In genomic region chr14:51017256-51017655, GRCm38 (mm10) we compare ENCODE assay signal across 14 mouse cellular contexts. TPM values are rescaled to one million over a fixed set of nuclear protein-coding genes. Genes with fewer than 3 reads are reported as not detected.
A peak's percentile ranks its signal among the peaks of the same experiment; 100 is the strongest.
DNase-seq lines count a peak whose midpoint lies in the region; ATAC-seq and TF ChIP-seq lines count a peak whose summit lies in the region.
"Had no signal": no experiment of that assay in that cellular context is flagged by ENCODE, and none has a peak within 500 bp of the region (broad histone marks: within the 10 kb centered on the region; RNA-seq: fewer than 3 reads in every experiment).

No protein-coding gene starts in this region.

- ATAC-seq in limb, embryonic 14.5 days (ENCODE audit: low FRiP score, low read depth), result no peak
- ATAC-seq in forebrain, postnatal 0 days, result no peak

- WGBS in limb, embryonic 14.5 days, result 64% methylated on average over 3 of the region's 3 CpGs
- 77% methylated on average over 3 of the region's 3 CpGs for WGBS in limb, embryonic 10.5 days
- WGBS in forebrain, postnatal 0 days, result 69% methylated on average over 3 of the region's 3 CpGs

- no peak overlapping the region for H3K4me2 ChIP-seq in limb, embryonic 14.5 days (replicated peaks; ENCODE audit: low read depth, low read length, severe bottlenecking)
- H3K4me2 ChIP-seq in forebrain, postnatal 0 days (ENCODE audit: low read depth), result no peak overlapping the region
- H3K4me2 ChIP-seq: stomach, embryonic 15.5 days had no signal

- no peak overlapping the region for H3K4me3 ChIP-seq in limb, embryonic 14.5 days (replicated peaks; ENCODE audit: low read length)
- H3K4me3 ChIP-seq in limb, embryonic 10.5 days, result no peak overlapping the region
- no peak overlapping the region for H3K4me3 ChIP-seq in forebrain, postnatal 0 days (ENCODE audit: low read depth, low read length)
- H3K4me3 ChIP-seq: hindbrain, embryonic 10.5 days; layer of hippocampus, adult 2 months; stomach, embryonic 15.5 days had no signal

- peak; percentile 31 for DNase-seq in limb, embryonic 14.5 days (ENCODE audit: low spot score)
- no peak for DNase-seq in limb, embryonic 10.5 days (ENCODE audit: low spot score)
- DNase-seq in gastrocnemius, postnatal 10 days, result peak; percentile 22
- peak; percentile 31 to 34 for DNase-seq in heart, postnatal 36 days
- peak; percentile 38 to 56 for DNase-seq in lung, postnatal 4 days
- DNase-seq in forebrain, postnatal 0 days, result no peak
- no peak for DNase-seq in layer of hippocampus, postnatal 10 days (ENCODE audit: low spot score in 2 of 2)
- DNase-seq: cerebellum, adult 11 months; liver had no signal

- no peaks in the 10 kb centered on the region for H3K4me1 ChIP-seq in limb, embryonic 14.5 days (ENCODE audit: control insufficient read depth, insufficient read depth, low read length)
- H3K4me1 ChIP-seq in limb, embryonic 10.5 days, result no peaks in the 10 kb centered on the region
- H3K4me1 ChIP-seq in forebrain, postnatal 0 days (ENCODE audit: insufficient read depth), result no peaks in the 10 kb centered on the region
- H3K4me1 ChIP-seq: hindbrain, embryonic 10.5 days; stomach, embryonic 15.5 days had no signal

- H3K27me3 ChIP-seq in limb, embryonic 14.5 days (ENCODE audit: control insufficient read depth, insufficient read depth, low read length), result no peaks in the 10 kb centered on the region
- no peaks in the 10 kb centered on the region for H3K27me3 ChIP-seq in limb, embryonic 10.5 days (ENCODE audit: low read depth, poor library complexity, severe bottlenecking)
- no peaks in the 10 kb centered on the region for H3K27me3 ChIP-seq in forebrain, postnatal 0 days (ENCODE audit: insufficient read depth, low read length)
- H3K27me3 ChIP-seq: stomach, embryonic 15.5 days had no signal

- H3K36me3 ChIP-seq in limb, embryonic 14.5 days (ENCODE audit: control insufficient read depth, insufficient read depth, low read length), result no peaks in the 10 kb centered on the region
- H3K36me3 ChIP-seq in limb, embryonic 10.5 days, result no peaks in the 10 kb centered on the region
- no peaks in the 10 kb centered on the region for H3K36me3 ChIP-seq in forebrain, postnatal 0 days (ENCODE audit: insufficient read depth)
- H3K36me3 ChIP-seq: hindbrain, embryonic 10.5 days; stomach, embryonic 15.5 days had no signal

- no peaks in the 10 kb centered on the region for H3K9me3 ChIP-seq in limb, embryonic 14.5 days (ENCODE audit: control insufficient read depth, low read length)
- H3K9me3 ChIP-seq in limb, embryonic 10.5 days (replicated peaks), result no peaks in the 10 kb centered on the region
- no peaks in the 10 kb centered on the region for H3K9me3 ChIP-seq in forebrain, postnatal 0 days (ENCODE audit: low read length)
- H3K9me3 ChIP-seq: hindbrain, embryonic 10.5 days; stomach, embryonic 15.5 days had no signal

- no peak for TF ChIP-seq POLR2A in limb, embryonic 14.5 days (IDR thresholded peaks at IDR 0.05; ENCODE audit: borderline replicate concordance, extremely low read depth, insufficient read depth, insufficient read length)

- intact Hi-C loops in heart, postnatal 36 days (cut with DNase I), result loop anchor here (5.0 kb wide), 1 partner anchor 35 kb away; no protein-coding TSS in a partner anchor

- H3K9ac ChIP-seq in limb, embryonic 14.5 days (ENCODE audit: low read depth, low read length, severe bottlenecking), result no peak overlapping the region
- no peak overlapping the region for H3K9ac ChIP-seq in forebrain, postnatal 0 days
- H3K9ac ChIP-seq: stomach, embryonic 15.5 days had no signal

- no peak overlapping the region for H3K27ac ChIP-seq in limb, embryonic 14.5 days (replicated peaks; ENCODE audit: low read depth, low read length)
- no peak overlapping the region for H3K27ac ChIP-seq in limb, embryonic 10.5 days
- no peak overlapping the region for H3K27ac ChIP-seq in forebrain, postnatal 0 days (ENCODE audit: low read depth, low read length)
- H3K27ac ChIP-seq: hindbrain, embryonic 10.5 days; layer of hippocampus, adult 2 months; stomach, embryonic 15.5 days had no signal

- no peak for TF ChIP-seq CTCF in forebrain, postnatal 0 days (IDR thresholded peaks at IDR 0.05; ENCODE audit: low read depth)

RNA-seq across cellular contexts. Expression of gene Rnase10, which starts 9.7 kb away (rescaled TPM):
- polyA plus RNA-seq in limb, embryonic 14.5 days (2012; rRNA removed), result 0.13 and 0.18 TPM in 2 replicates
- not detected in 2 replicates for polyA plus RNA-seq in limb, embryonic 14.5 days (2014; fragmentation: Nextera tagmentation; extraction: Ambion mirVana)
- polyA plus RNA-seq in limb, embryonic 10.5 days (2016; fragmentation: Nextera tagmentation; extraction: Ambion mirVana), result not detected in 2 replicates
- under 1 TPM in 1 of 2 experiments, not detected in 1; 0.23 TPM for total RNA-seq in gastrocnemius, postnatal 10 days (2021)
- under 1 TPM; 0.22 to 0.25 TPM for total RNA-seq in heart, postnatal 36 days (2021)
- not detected in 2 replicates for total RNA-seq in forebrain, postnatal 0 days (2014; rRNA removed)
- not detected in 2 replicates for polyA plus RNA-seq in forebrain, postnatal 0 days (2015; fragmentation: Nextera tagmentation; extraction: Ambion mirVana)
- under 1 TPM in 1 of 2 experiments, not detected in 1; 0.22 TPM for total RNA-seq in layer of hippocampus, postnatal 10 days (2021)
- total RNA-seq: layer of hippocampus, adult 2 months; megakaryocyte-erythroid progenitor cell, adult 5-6 weeks had no signal
- polyA plus RNA-seq: hindbrain, embryonic 10.5 days; neural tube, embryonic 11.5 days had no signal

RNA-seq across cellular contexts. Expression of gene Rnase9, which starts 24.4 kb away (rescaled TPM):
- polyA plus RNA-seq in limb, embryonic 14.5 days (2012; rRNA removed), result 0.05 TPM in 1 of 2 replicates, not detected in the other
- not detected in 2 replicates for polyA plus RNA-seq in limb, embryonic 14.5 days (2014; fragmentation: Nextera tagmentation; extraction: Ambion mirVana)
- not detected in 2 replicates for polyA plus RNA-seq in limb, embryonic 10.5 days (2016; fragmentation: Nextera tagmentation; extraction: Ambion mirVana)
- not detected for total RNA-seq in gastrocnemius, postnatal 10 days (2021)
- total RNA-seq in heart, postnatal 36 days (2021), result not detected
- total RNA-seq in forebrain, postnatal 0 days (2014; rRNA removed), result not detected in 2 replicates
- polyA plus RNA-seq in forebrain, postnatal 0 days (2015; fragmentation: Nextera tagmentation; extraction: Ambion mirVana), result not detected in 2 replicates
- not detected for total RNA-seq in layer of hippocampus, postnatal 10 days (2021)
- total RNA-seq: layer of hippocampus, adult 2 months; megakaryocyte-erythroid progenitor cell, adult 5-6 weeks had no signal
- polyA plus RNA-seq: hindbrain, embryonic 10.5 days; neural tube, embryonic 11.5 days; stomach, embryonic 15.5 days had no signal

RNA-seq across cellular contexts. Expression of gene Rnase11, which starts 32.7 kb away (rescaled TPM):
- polyA plus RNA-seq in limb, embryonic 14.5 days (2012; rRNA removed), result not detected in 2 replicates
- polyA plus RNA-seq in limb, embryonic 14.5 days (2014; fragmentation: Nextera tagmentation; extraction: Ambion mirVana), result not detected in 2 replicates
- not detected in 2 replicates for polyA plus RNA-seq in limb, embryonic 10.5 days (2016; fragmentation: Nextera tagmentation; extraction: Ambion mirVana)
- not detected for total RNA-seq in gastrocnemius, postnatal 10 days (2021)
- not detected for total RNA-seq in heart, postnatal 36 days (2021)
- not detected in 2 replicates for total RNA-seq in forebrain, postnatal 0 days (2014; rRNA removed)
- not detected in 2 replicates for polyA plus RNA-seq in forebrain, postnatal 0 days (2015; fragmentation: Nextera tagmentation; extraction: Ambion mirVana)
- total RNA-seq in layer of hippocampus, postnatal 10 days (2021), result not detected
- total RNA-seq: layer of hippocampus, adult 2 months; megakaryocyte-erythroid progenitor cell, adult 5-6 weeks had no signal
- polyA plus RNA-seq: hindbrain, embryonic 10.5 days; neural tube, embryonic 11.5 days; stomach, embryonic 15.5 days had no signal

RNA-seq across cellular contexts. Expression of gene Rnase12, which starts 40.2 kb away (rescaled TPM):
- polyA plus RNA-seq in limb, embryonic 14.5 days (2012; rRNA removed), result 0.14 and 0.17 TPM in 2 replicates
- not detected in 2 replicates for polyA plus RNA-seq in limb, embryonic 14.5 days (2014; fragmentation: Nextera tagmentation; extraction: Ambion mirVana)
- 0.30 TPM in 1 of 2 replicates, not detected in the other for polyA plus RNA-seq in limb, embryonic 10.5 days (2016; fragmentation: Nextera tagmentation; extraction: Ambion mirVana)
- total RNA-seq in gastrocnemius, postnatal 10 days (2021), result not detected
- not detected for total RNA-seq in heart, postnatal 36 days (2021)
- not detected in 2 replicates for total RNA-seq in forebrain, postnatal 0 days (2014; rRNA removed)
- polyA plus RNA-seq in forebrain, postnatal 0 days (2015; fragmentation: Nextera tagmentation; extraction: Ambion mirVana), result 0.38 TPM in 1 of 2 replicates, not detected in the other
- total RNA-seq in layer of hippocampus, postnatal 10 days (2021), result not detected
- total RNA-seq: layer of hippocampus, adult 2 months had no signal
- polyA plus RNA-seq: hindbrain, embryonic 10.5 days; neural tube, embryonic 11.5 days had no signal

RNA-seq across cellular contexts. Expression of gene Olfr750, which starts 57.0 kb away (rescaled TPM):
- polyA plus RNA-seq in limb, embryonic 14.5 days (2012; rRNA removed), result not detected in 2 replicates
- polyA plus RNA-seq in limb, embryonic 14.5 days (2014; fragmentation: Nextera tagmentation; extraction: Ambion mirVana), result not detected in 2 replicates
- not detected in 2 replicates for polyA plus RNA-seq in limb, embryonic 10.5 days (2016; fragmentation: Nextera tagmentation; extraction: Ambion mirVana)
- total RNA-seq in gastrocnemius, postnatal 10 days (2021), result not detected
- total RNA-seq in heart, postnatal 36 days (2021), result not detected
- total RNA-seq in forebrain, postnatal 0 days (2014; rRNA removed), result not detected in 2 replicates
- 0.08 TPM in 1 of 2 replicates, not detected in the other for polyA plus RNA-seq in forebrain, postnatal 0 days (2015; fragmentation: Nextera tagmentation; extraction: Ambion mirVana)
- total RNA-seq in layer of hippocampus, postnatal 10 days (2021), result not detected
- total RNA-seq: layer of hippocampus, adult 2 months; megakaryocyte-erythroid progenitor cell, adult 5-6 weeks had no signal
- polyA plus RNA-seq: neural tube, embryonic 11.5 days; stomach, embryonic 15.5 days had no signal

Comparison
In these comparisons a context has a peak if more than half of its experiments do, and no peak if none do; other contexts are left out.
1. DNase-seq: peak in limb, embryonic 14.5 days (single experiment), gastrocnemius, postnatal 10 days (single experiment), heart, postnatal 36 days (2 of 2) and lung, postnatal 4 days (2 of 2); none in limb, embryonic 10.5 days (single experiment), forebrain, postnatal 0 days (single experiment) and layer of hippocampus, postnatal 10 days (0 of 2).